Mouse (Mus musculus): ENCODE measurements around the gene Syt1.

The Syt1 gene

GRCm38 (mm10) chr10:108580786-108581420 is 429.9 kb downstream of the Syt1 start:
- DNase-seq (ENCODE audit: low read depth, low spot score): no peak

GRCm38 (mm10) chr10:108579396-108579795 is 431.4 kb downstream of the Syt1 start:
- DNase-seq (ENCODE audit: low read depth, low spot score): no peak

DNA sequence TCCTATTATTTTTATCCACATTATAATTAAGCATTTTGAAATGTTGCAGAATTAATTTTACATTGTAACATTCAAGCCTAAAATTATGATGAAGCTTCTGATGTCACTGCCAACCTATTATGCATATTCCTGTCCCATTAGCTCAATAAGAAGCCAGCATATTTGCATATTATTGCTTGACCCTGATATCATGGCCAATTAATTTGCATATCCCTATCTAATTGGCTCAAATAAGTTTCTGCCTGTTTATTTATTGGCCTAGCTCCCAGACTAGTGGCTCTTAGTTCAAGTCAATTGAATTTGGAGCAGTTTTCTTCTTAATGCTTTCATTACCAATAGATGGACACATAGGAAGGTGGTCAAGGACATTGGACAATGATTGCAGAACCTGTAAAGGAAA is 433.2 kb downstream of the Syt1 start:
- no peak for DNase-seq (ENCODE audit: low read depth, low spot score)

DNA sequence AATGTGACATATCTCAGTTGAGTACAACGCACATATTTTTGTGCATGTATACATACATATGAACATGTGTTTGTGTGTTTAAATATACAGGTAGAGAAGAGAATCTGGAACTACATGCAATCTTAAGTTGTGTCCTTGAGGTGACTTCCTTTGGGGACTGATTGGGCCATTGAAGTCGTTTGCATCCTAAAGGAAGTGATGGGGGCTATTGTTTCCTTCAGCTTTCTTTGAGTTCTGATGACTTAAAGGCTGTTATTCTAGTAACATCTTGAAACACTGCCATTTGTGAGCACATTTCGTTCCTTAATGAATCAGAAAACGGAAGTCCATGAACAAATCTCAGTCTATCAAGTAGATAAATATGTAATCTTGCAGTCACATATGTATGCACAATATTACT is 438.0 kb downstream of the Syt1 start:
- no peak for DNase-seq (ENCODE audit: low read depth, low spot score)

DNA sequence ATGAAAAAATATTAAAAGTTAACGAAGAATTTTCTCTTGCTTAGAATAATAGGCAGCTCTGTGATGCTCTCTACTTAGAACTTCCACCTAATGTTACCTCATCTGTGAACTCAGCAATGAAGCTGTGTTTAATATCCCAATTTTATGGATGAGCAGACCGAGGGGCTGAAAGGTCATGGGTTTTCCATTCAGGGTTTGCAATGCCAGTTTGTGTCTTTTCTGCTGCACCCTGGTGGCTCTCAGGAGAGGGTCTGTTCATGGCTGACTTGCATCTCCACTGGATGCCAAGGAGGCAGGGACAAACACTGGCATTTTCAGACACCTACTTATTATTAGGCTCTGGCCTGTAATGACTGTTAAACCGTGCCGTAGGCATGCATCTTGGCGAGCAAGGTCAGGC is 439.7 kb downstream of the Syt1 start:
- DNase-seq (ENCODE audit: low read depth, low spot score): no peak

DNA sequence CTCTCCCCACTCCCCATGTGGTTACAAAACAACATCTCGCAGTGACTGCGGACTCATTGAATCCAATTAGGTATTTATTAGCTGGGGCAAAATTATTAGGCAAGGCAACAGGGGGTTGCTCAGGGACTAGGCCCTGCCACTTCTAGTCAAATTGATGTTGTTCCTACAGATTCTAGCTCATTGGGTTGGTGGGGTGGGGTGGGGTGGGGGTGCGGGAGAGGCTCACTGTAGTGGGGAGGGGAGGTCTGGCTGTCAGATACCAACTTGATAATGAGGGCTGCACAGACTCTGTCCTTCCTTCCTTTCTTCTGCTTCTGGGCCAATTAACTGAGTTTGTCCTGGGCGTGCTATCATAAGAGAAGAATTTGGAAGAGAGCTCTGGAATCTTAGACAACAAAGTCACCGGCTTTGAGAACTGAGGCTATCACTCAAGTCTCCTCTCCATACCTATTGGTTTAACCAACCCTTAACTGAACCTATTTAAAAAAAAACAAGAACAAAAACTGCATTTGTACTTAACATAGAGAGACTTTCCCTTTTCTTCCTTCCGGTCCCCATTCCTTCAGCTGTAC is 441.1 kb downstream of the Syt1 start:
- no peak for DNase-seq (ENCODE audit: low read depth, low spot score)

DNA sequence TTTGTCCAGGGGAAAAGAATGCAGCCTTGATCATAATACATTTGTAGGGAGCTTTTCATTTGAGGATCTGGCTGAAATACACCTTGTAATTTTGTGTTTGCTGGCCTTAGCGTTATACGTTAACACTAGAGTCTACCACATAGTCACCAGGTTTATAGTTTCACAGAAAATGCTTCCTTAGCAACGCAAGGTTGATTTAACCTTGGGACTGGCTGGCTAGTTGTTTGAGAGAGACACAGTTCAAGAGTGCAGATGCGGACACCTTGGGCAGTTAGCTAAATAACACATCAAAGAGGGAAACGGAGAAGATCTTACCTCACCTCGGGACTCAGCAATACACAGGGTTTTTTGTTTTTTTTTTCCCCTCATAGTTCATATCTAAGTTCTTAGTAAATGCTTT is 441.9 kb downstream of the Syt1 start:
- DNase-seq (ENCODE audit: low read depth, low spot score): no peak

GRCm38 (mm10) chr10:108568136-108568535 is 442.6 kb downstream of the Syt1 start:
- peak; percentile 34 for DNase-seq (ENCODE audit: low read depth, low spot score)

DNA sequence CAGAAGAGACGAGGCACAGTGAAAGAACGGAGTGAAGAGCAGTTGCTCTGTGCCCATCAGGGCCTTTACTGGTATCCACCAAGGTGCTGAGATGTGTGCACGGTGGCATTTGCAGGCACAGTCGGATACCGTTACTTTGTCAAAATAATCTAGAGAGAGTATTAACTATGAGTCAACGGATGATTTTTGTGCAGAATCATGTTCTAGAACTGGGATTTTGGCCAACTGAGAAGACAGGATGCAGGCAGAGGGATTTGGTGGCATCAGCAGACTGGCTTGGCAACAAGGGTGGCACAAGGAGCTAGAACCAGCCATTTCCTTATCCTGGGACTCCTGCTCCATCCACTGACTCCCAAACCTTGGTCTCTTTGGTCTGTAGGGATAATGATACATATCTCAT is 443.3 kb downstream of the Syt1 start:
- DNase-seq (ENCODE audit: low read depth, low spot score): no peak

- DNase-seq (ENCODE audit: low read depth, low spot score): no peak
Observed at GRCm38 (mm10) chr10:108559607-108559908, 451.2 kb downstream of the Syt1 start.

GRCm38 (mm10) chr10:108558812-108559606 is 451.8 kb downstream of the Syt1 start:
- DNase-seq (ENCODE audit: low read depth, low spot score): no peak

DNA sequence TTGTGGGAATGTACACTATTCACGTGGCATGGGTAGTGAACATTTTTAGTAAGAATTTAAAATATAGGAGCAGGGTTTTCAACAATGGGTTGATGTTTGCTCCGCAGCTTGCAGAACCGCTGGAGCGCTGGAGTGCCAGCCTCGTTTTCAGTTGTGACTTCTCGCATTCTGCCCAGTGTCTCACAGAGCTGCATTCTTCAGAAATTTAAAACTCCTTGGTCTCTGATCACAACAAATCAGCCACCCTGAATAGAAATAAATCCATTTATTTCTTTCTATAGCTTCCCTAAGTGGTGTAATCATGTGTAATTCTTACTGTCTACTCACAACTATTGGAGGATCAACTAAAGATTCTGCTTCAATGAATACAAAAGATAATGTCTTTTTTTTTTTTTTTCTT is 458.2 kb downstream of the Syt1 start:
- no peak for DNase-seq (ENCODE audit: low read depth, low spot score)

DNA sequence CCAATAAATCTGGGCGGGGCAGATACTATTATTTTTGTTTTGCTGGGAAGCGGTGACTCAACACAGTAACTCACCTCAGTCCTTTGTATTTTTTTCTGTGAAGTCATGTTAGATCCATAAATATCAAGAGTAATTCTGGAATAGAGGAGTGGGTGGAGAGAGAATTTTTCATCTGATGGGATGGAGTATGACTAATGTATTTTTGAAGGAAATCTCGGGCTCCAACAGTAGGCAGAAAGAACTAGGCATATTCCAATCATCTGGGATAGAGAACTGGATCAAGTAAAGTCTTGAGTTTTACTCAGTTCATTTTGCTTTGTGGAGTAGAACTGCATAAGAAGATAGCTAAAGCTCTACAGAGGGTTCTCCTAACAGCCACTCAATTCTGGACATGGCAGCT is 465.1 kb downstream of the Syt1 start:
- DNase-seq (ENCODE audit: low read depth, low spot score): no peak

DNA sequence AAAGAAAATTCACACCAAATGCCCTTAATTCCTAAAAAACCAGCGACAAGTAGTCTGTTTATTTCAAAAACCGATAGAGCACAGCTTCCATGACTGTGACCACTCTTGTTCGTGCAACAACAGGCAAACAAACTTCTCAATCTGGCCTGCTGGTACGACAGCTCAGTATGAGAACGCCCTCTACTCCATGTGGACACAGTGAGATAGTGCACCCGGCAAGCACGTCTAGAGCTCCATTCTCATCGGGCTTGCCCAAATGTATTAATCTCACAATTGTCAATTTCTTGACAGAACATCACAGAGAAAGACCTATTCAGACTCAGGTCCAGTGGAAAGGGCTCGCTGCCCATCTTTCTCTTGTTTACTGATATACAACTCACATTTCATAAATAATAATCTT is 469.2 kb downstream of the Syt1 start:
- DNase-seq (ENCODE audit: low read depth, low spot score): no peak

DNA sequence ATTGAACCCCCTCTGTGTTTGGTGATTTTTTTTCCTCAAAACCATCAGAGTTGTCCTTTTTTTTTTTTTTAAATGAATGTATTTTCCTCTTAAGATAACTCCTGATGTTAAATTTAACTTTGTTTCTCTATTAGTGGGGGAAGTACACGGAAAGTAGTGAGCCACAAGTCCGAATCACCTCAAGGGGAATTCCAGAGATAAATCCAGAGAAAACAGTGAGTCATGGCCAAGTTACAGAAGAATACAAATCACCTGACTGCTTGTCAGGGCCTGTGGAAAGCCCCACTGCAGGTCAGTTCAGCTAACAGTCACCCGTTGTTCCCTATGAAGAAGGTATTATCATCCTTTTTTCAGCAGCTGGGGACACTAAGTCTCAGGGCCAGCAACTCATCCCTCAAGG is 472.2 kb downstream of the Syt1 start:
- DNase-seq (ENCODE audit: low read depth, low spot score): no peak

DNA sequence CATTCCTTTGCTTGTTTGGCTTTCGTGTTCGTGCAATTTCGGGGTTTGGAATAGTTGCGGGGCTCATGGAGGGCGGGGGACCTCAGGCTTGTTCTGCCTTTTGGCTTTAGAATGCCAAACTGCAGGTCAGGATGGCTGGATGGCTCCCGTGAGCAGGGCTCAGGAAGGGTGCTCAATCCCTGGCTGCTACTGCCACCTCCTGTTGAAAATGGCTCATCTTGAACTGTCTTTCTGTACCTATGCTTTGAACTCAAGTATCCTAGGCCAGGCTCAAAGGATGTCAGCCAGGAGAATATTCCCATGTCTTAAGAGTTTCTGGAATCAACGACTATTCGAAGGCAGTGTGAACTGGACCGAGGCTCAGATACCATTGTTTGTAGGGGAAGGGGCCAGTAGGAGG is 473.1 kb downstream of the Syt1 start:
- DNase-seq (ENCODE audit: low read depth, low spot score): no peak

GRCm38 (mm10) chr10:108535922-108536321 is 474.9 kb downstream of the Syt1 start:
- DNase-seq (ENCODE audit: low read depth, low spot score): no peak

DNA sequence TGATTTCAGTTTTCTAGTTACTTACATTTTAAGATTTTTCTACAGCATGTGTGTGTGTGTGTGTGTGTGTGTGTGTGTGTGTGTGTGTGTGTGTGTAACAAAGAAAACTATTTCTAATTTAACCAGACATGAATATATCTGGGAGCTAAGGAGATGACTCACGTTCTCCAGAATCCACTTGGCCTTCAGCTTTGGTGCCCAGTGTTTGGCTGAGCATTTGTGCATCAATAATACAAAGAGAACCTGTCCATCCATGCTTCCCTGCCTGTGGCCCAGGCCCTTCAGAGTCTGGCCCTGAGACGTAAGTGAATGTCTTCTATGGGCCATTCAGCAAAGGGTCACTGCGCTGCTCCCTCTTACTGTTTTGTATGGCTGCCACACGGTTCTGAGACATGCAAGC is 476.7 kb downstream of the Syt1 start:
- no peak for DNase-seq (ENCODE audit: low read depth, low spot score)

DNA sequence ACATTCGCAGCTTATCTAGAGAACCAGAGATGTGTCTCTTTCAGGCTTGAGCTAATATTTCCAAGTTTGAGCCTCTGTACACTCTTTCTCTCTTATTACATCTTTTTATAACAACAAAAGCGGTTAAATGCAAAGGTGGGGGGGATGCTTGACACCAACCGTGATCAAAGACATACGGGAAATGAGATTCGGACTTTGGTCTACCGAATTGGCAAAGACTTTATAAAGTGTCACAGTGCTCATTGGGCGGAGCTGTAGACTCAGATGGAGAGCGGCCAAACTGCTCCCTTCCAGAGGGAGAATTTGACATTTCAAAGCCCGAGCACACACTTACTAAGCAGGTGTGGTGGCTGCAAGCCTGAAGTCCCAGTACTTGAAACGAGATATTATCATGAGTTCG is 477.9 kb downstream of the Syt1 start:
- no peak for DNase-seq (ENCODE audit: low read depth, low spot score)

DNA sequence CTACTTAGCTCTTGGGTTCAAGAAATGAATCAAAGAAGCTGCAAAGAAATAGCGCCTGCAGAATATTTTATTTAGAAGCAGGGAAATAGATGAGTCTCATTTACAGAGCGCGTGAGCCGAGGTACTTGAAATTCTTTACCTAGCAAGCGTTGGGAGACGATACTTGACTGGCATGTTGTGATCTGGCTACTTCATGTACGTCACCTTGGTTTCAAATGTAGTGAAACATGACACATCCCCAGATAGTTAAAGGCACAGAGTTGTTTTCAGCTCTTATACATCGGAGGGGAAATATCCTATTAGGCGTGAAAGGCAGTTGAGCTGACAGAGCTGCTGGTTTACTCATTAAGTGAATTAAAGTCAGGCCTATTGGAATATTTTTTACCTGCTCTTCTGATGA is 478.5 kb downstream of the Syt1 start:
- no peak for DNase-seq (ENCODE audit: low read depth, low spot score)

DNA sequence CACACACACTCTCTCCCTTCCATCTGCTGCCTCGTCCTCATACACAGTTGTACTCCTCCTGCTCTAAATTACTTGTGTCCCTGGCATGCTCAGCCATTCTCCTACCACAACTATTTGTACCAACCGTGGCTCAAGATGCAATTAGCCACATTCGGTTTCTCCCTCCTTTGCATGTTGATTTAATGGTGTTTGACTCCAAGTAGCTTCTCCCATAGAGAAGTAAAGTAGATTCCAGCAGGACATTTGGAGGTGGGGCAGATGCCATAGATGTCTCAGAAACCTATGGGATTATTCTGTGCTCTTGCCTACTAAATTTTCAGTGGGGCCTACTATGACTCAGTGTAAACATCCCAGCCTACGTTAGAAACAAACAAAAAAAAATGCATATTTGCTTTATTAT is 479.1 kb downstream of the Syt1 start:
- no peak for DNase-seq (ENCODE audit: low read depth, low spot score)

DNA sequence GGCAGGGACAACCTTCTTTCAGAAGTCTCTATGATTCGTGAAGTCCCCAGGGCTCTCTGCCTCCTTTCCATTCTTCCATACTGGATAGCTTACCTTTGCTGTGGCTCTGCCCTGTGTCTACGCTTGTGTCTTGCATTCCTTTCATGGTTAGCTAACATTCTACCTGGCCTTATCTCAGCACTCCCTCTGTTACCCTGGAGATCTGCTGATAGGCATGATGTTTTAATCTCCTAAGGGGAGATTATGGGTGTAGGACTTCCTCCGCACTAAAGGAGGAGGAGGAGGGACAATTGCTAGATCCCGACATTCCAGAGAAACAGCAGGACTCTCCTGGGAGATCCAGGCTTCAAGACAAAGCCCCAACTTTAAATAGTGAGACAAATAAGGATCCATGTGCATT is 479.7 kb downstream of the Syt1 start:
- no peak for DNase-seq (ENCODE audit: low read depth, low spot score)

- DNase-seq (ENCODE audit: low read depth, low spot score): no peak
Observed at GRCm38 (mm10) chr10:108528338-108528737, 482.4 kb downstream of the Syt1 start.

Data from forelimb bud, embryonic 11.5 days (tissue).